Mouse (Mus musculus) spleen, adult 2 months (tissue): ENCODE measurements around the gene Tmem260.

Experiments
- CTCF ChIP-seq: fragments of 200-500 bp; IDR thresholded peaks from 2 replicates; pipeline ENCODE4 v1.5.1; 2011; ENCODE audit warnings: mild to moderate bottlenecking, inconsistent platforms; ENCODE audit not compliant: insufficient read depth, insufficient read length, insufficient replicate concordance; ENCODE audit errors: extremely low read depth
- POLR2A ChIP-seq: fragments of 200-500 bp; IDR thresholded peaks from 2 replicates; pipeline ENCODE4 v1.6.1; 2011; ENCODE audit warnings: low read depth, low read length, inconsistent platforms

- TF ChIP-seq POLR2A (no peak), CTCF (no peak)
These were observed 27.7 kb upstream of the Tmem260 start for GRCm38 (mm10) chr14:48418264-48418663.
